Mouse (Mus musculus) stomach, adult 2 months (tissue): ENCODE results near the gene Daam1. TPM values are rescaled to one million over a fixed set of nuclear protein-coding genes. Genes with fewer than 3 reads are reported as not detected.

Experiments used
- polyA plus RNA-seq: library from polyadenylated mRNA; depleted of rRNA; stranded (reverse); fragments of >200 nt; gene quantifications from 2 replicates; pipeline ENCODE4 v1.2.3, GENCODE M21; 2012; rRNA removed

The Daam1 gene
- 1.6 and 2.6 TPM in 2 replicates for polyA plus RNA-seq

GRCm38 (mm10) chr12:71830607-71831257, at the start of gene Daam1:
Gene Daam1 (plus strand): TSS chr12:71831078.

Other genes with a start within 250 kb of the Daam1 start
- 0.47 and 1.1 TPM in 2 replicates for gene Gpr135, start 240.0 kb downstream of the Daam1 start, polyA plus RNA-seq